21 mouse cellular contexts compared by ENCODE assay signal in genomic region chr2:114835694-114836093, GRCm38 (mm10).
A peak's percentile ranks its signal among the peaks of the same experiment; 100 is the strongest.
DNase-seq lines count a peak whose midpoint lies in the region; ATAC-seq lines count a peak whose summit lies in the region.
"Had no signal": no experiment of that assay in that cellular context is flagged by ENCODE, and none has a peak within 500 bp of the region (broad histone marks: within the 10 kb centered on the region; RNA-seq: fewer than 3 reads in every experiment).

No protein-coding gene starts in this region.

- H3K27me3 ChIP-seq in kidney, embryonic 15.5 days: no peaks in the 10 kb centered on the region
- H3K27me3 ChIP-seq in lung, embryonic 16.5 days (ENCODE audit: control insufficient read depth, insufficient read depth, low read depth, low read length): no peaks in the 10 kb centered on the region
- no peaks in the 10 kb centered on the region for H3K27me3 ChIP-seq in hindbrain, embryonic 14.5 days (ENCODE audit: control insufficient read depth, insufficient read depth, low read length)
- H3K27me3 ChIP-seq in heart, embryonic 11.5 days (ENCODE audit: control insufficient read depth, insufficient read depth, low read length): no peaks in the 10 kb centered on the region
- H3K27me3 ChIP-seq: liver, embryonic 13.5 days had no signal

- no peak overlapping the region for H3K27ac ChIP-seq in kidney, embryonic 15.5 days
- H3K27ac ChIP-seq in lung, embryonic 16.5 days (ENCODE audit: low read length): 0 out of 2 replicates have a peak overlapping the region, but pooled peaks have one; percentile 20
- peak overlapping the region; percentile 17; the same call in 1 of the 2 replicates for H3K27ac ChIP-seq in hindbrain, embryonic 14.5 days
- no peak overlapping the region for H3K27ac ChIP-seq in heart, embryonic 11.5 days (ENCODE audit: low read depth, low read length)
- H3K27ac ChIP-seq: forebrain, embryonic 10.5 days; heart, embryonic 10.5 days; limb, embryonic 13.5 days; liver, embryonic 13.5 days had no signal

- no peaks in the 10 kb centered on the region for H3K9me3 ChIP-seq in kidney, embryonic 15.5 days (replicated peaks)
- H3K9me3 ChIP-seq in lung, embryonic 16.5 days (ENCODE audit: control insufficient read depth, low read length): no peaks in the 10 kb centered on the region
- no peaks in the 10 kb centered on the region for H3K9me3 ChIP-seq in hindbrain, embryonic 14.5 days (ENCODE audit: control insufficient read depth, low read length)
- H3K9me3 ChIP-seq in heart, embryonic 11.5 days (replicated peaks; ENCODE audit: control insufficient read depth, low read length): no peaks in the 10 kb centered on the region
- H3K9me3 ChIP-seq: forebrain, embryonic 10.5 days; heart, embryonic 10.5 days; limb, embryonic 13.5 days; liver, embryonic 13.5 days had no signal

- WGBS in kidney, embryonic 15.5 days: 9% methylated on average over 2 of the region's 2 CpGs
- 6% methylated on average over 2 of the region's 2 CpGs for WGBS in lung, embryonic 16.5 days
- 44% methylated on average over 2 of the region's 2 CpGs for WGBS in hindbrain, embryonic 14.5 days
- WGBS in heart, embryonic 11.5 days (ENCODE audit: insufficient replicate concordance): 24% methylated on average over 2 of the region's 2 CpGs

- peak; percentile 70; the same call in 1 of the 2 replicates for ATAC-seq in kidney, embryonic 15.5 days (replicated peaks; ENCODE audit: low FRiP score)
- peak; percentile 64 for ATAC-seq in lung, embryonic 16.5 days (ENCODE audit: low read depth)
- ATAC-seq in hindbrain, embryonic 14.5 days (ENCODE audit: low FRiP score): no peak
- ATAC-seq in heart, embryonic 11.5 days (replicated peaks; ENCODE audit: insufficient number of reproducible peaks, low FRiP score, low TSS enrichment): no peak
- ATAC-seq: forebrain, embryonic 16.5 days; intestine, postnatal 0 days had no signal

- H3K9ac ChIP-seq in kidney, embryonic 15.5 days: no peak overlapping the region
- no peak overlapping the region for H3K9ac ChIP-seq in lung, embryonic 16.5 days (ENCODE audit: low read length)
- H3K9ac ChIP-seq in hindbrain, embryonic 14.5 days: no peak overlapping the region
- H3K9ac ChIP-seq in heart, embryonic 11.5 days (ENCODE audit: low read depth, low read length): no peak overlapping the region
- H3K9ac ChIP-seq: limb, embryonic 13.5 days; liver, embryonic 13.5 days had no signal

- no peaks in the 10 kb centered on the region for H3K36me3 ChIP-seq in kidney, embryonic 15.5 days
- no peaks in the 10 kb centered on the region for H3K36me3 ChIP-seq in lung, embryonic 16.5 days (ENCODE audit: control insufficient read depth, insufficient read depth, low read length)
- H3K36me3 ChIP-seq in hindbrain, embryonic 14.5 days (replicated peaks; ENCODE audit: control insufficient read depth, insufficient read depth): no peaks in the 10 kb centered on the region
- H3K36me3 ChIP-seq in heart, embryonic 11.5 days (ENCODE audit: control insufficient read depth, insufficient read depth, low read length): no peaks in the 10 kb centered on the region
- H3K36me3 ChIP-seq: forebrain, embryonic 10.5 days; heart, embryonic 10.5 days; limb, embryonic 13.5 days; liver, embryonic 13.5 days had no signal

- no peak overlapping the region for H3K4me2 ChIP-seq in kidney, embryonic 15.5 days
- no peak overlapping the region for H3K4me2 ChIP-seq in lung, embryonic 16.5 days (ENCODE audit: low read depth, low read length)
- H3K4me2 ChIP-seq in hindbrain, embryonic 14.5 days (replicated peaks): no peak overlapping the region
- H3K4me2 ChIP-seq in heart, embryonic 11.5 days: no peak overlapping the region
- H3K4me2 ChIP-seq: limb, embryonic 13.5 days; liver, embryonic 13.5 days had no signal

- no peak for DNase-seq in kidney, adult 18-20 months
- no peak for DNase-seq in lung, adult 18-20 months
- no peak for DNase-seq in hindbrain, embryonic 14.5 days (ENCODE audit: low spot score)
- no peak for DNase-seq in heart, postnatal 4 days
- DNase-seq: adrenal gland, adult 2 months; cerebellum, adult 11 months; cerebellum, adult 9-11 months; gastrocnemius, postnatal 10 days; kidney, postnatal 4 days; liver, embryonic 13.5 days; lung, postnatal 4 days; right cerebral cortex, postnatal 25 days; spleen, adult 18-20 months had no signal

- no peak overlapping the region for H3K4me3 ChIP-seq in kidney, embryonic 15.5 days (replicated peaks)
- no peak overlapping the region for H3K4me3 ChIP-seq in lung, embryonic 16.5 days (ENCODE audit: low read length)
- no peak overlapping the region for H3K4me3 ChIP-seq in hindbrain, embryonic 14.5 days (replicated peaks; ENCODE audit: low read length)
- H3K4me3 ChIP-seq in heart, embryonic 11.5 days (ENCODE audit: low read depth, low read length): no peak overlapping the region
- H3K4me3 ChIP-seq: forebrain, embryonic 10.5 days; heart, embryonic 10.5 days; limb, embryonic 13.5 days; liver, embryonic 13.5 days had no signal

- H3K4me1 ChIP-seq in kidney, embryonic 15.5 days: peaks cover 16% of the 10 kb centered on the region
- H3K4me1 ChIP-seq in lung, embryonic 16.5 days (replicated peaks; ENCODE audit: control insufficient read depth, insufficient read depth, low read length): peaks cover 8% of the 10 kb centered on the region
- 0 out of 2 replicates have a peak, but pooled peaks cover 6% of the 10 kb centered on the region for H3K4me1 ChIP-seq in hindbrain, embryonic 14.5 days (replicated peaks; ENCODE audit: control insufficient read depth, insufficient read depth, low read length)
- no peaks in the 10 kb centered on the region for H3K4me1 ChIP-seq in heart, embryonic 11.5 days (ENCODE audit: control insufficient read depth, insufficient read depth, low read length)
- H3K4me1 ChIP-seq: forebrain, embryonic 10.5 days; limb, embryonic 13.5 days; liver, embryonic 13.5 days had no signal

Comparison
In these comparisons a context has a peak if more than half of its experiments do, and no peak if none do; other contexts are left out.
1. ATAC-seq: peak in kidney, embryonic 15.5 days (single experiment) and lung, embryonic 16.5 days (single experiment); none in hindbrain, embryonic 14.5 days (single experiment) and heart, embryonic 11.5 days (single experiment).
2. H3K27ac ChIP-seq: peak in lung, embryonic 16.5 days (single experiment) and hindbrain, embryonic 14.5 days (single experiment); none in kidney, embryonic 15.5 days (single experiment) and heart, embryonic 11.5 days (single experiment).